Mouse (Mus musculus) mouse trophoblast stem cell (cell line): ENCODE measurements around the gene Map1s.
"Not testable (repeated sequence)": the region's sequence is repeated elsewhere in the genome, so short reads cannot be mapped to it uniquely, and the experiment has no call there.

Experiments
- in situ Hi-C, 2 experiments: fragments of 300-500 bp; cut with MseI, MboI; formaldehyde crosslinking; loops; 2 replicates in 1 of 2; 3 replicates in 1 of 2; pipeline ENCODE4 v1.15.1; 2025

Map1s gene

DNA sequence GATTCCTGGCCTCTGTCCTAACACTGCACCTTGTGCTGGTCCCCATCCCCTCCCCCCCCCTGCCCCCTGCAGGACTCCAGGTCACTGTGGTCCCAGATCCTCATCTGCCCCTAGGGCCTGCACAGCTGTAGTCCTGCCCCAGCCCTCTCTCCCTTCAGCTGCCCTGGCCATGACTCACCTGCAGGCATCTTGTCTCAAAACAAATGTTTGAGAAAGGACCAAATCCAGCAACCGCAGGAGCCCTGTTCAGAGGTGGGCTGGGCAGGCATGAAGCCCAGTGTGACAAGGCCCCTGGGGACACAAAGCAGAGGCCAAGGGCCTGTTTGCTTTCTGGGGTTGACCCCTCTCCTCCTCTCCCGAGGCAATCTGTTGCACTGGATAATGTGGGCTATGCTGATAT, 27.6 kb upstream of the Map1s start:
- in situ Hi-C loops = no loop called here

DNA sequence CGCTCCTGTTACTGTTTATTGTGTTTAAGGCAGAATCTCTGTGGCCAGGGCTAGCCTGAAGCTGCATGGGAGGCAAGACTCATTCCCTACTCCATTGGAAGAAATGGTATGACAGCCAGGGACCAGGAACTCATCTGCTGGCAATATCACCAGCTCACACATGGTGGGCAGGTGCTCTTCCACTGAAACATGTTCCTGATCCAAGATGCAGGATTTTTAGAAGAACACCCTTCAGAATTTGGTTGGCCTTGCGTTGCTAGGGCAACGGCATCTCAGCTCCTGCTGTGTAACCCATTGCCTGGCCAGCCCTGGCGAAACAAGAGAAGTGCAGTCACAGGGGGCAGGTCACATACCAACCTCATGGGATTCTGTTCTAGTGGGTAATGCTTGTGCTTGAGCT, 26.2 kb upstream of the Map1s start:
- in situ Hi-C loops = no loop called here

DNA sequence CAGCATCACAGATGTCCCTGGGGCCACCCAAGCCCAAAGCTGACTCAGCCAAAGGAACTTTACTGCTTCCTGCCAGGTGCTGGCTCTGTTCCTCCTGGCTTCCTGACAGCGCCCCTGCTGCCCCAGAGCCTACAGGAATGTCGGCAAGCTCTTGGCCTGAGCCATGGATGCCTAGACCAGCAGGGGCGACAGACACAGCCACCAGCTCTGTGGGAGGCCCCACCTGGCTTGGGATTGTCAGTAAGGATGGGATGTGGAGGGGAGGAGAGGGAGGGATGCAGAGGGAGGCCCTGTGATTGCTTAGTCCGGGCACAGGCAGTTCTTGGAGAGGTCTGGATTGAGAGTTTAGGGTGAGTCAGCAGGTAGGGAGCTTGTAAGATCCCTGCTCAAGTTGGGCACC, 25.6 kb upstream of the Map1s start:
- in situ Hi-C loops = no loop called here

- in situ Hi-C loops = no loop called here
Measured at GRCm38 (mm10) chr8:70880546-70880945, 25.2 kb upstream of the Map1s start.

GRCm38 (mm10) chr8:70884186-70884585, 21.5 kb upstream of the Map1s start:
- in situ Hi-C loops = no loop called here

GRCm38 (mm10) chr8:70884683-70885082, 21.0 kb upstream of the Map1s start:
- in situ Hi-C loops = no loop called here

- in situ Hi-C loops = no loop called here
Measured at GRCm38 (mm10) chr8:70885612-70886011, 20.1 kb upstream of the Map1s start.

GRCm38 (mm10) chr8:70887669-70888068, 18.1 kb upstream of the Map1s start:
- in situ Hi-C loops = no loop called here

DNA sequence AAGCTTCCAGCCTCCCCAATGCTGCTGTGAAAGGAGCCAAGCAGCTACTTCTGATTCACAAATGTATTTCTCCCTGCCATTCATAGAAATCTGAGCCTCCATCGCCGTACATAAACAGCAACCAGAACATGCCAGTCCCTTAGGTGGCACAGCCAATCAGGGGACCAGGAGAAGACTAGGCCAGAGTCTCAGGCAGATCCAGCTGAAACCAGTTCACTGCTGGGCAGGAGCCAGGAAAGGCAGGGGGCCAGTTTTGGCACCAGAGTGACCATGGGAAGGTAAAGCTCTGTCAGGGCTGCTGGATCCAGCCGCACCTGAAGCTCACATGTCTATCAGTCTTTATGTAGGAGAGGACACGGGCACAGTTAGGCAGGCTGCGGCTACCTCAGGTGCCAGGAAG, 15.1 kb upstream of the Map1s start:
- in situ Hi-C loops = no loop called here

DNA sequence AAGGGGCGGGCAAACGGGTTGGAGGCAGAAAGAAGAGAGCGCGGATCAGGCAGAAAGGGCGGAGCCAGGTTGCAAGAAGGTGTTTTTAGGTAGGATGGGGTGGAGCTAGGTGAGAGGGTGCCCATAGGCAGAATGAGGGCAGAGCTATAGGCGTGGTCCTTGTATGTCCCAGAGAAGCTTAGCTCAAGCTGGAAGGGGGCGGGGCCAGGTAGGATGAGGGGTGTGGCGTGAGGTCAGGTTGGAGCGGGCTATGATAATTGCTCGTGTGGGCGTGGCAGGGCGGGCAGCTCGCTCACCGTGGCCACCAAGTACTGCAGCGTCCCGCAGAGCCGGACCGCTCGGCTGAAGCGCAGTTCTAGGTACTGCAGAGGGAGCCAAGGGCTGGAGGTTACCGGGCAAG, 14.4 kb upstream of the Map1s start:
- in situ Hi-C loops = no loop called here

DNA sequence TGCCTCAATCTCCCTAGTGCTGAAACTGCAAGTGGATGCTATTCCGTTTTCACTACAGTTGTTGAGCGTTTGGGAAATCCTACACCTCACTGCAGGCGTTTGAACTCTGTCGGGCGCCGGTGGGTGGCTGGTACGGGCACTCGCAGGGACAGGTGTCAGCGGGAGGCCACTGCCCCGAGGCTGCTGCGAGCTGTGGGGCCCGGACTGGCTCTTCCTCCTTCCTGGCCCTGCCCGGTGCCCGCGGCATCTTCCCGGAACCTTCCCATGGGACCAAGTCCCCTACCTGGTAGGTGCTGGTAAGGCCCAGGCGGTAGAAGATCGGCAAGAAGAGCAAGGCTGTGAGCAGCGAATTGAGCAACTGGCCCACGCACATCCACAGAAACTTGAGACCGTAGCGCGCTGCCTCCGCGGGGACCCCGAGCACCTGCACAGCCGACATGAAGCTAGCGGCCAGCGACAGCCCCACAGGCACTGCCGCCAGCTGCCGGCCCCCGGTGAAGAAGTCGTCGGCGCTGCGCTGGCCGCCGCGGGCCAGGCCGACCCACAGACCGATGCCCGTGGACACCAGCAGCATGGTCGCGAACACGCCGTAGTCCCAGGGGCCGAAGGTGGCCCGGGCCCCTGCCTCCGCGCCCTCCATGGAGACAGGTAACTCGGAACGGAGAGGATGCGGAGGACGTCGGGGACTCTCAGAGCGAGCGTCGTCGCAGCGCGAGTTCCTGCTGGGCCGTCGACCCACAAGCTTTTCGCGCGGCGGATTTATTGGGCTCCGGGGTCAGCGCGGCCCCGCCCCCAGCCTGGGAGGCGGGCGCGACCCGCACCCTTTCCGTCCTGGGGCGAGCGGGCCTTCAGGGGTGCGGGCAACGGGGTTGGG, 13.5 kb upstream of the Map1s start, which contains the start of gene Slc5a5:
TSS of gene Slc5a5 (minus strand) at position 736 of the 874 bp plus-strand sequence.
- in situ Hi-C loops = no loop called here

DNA sequence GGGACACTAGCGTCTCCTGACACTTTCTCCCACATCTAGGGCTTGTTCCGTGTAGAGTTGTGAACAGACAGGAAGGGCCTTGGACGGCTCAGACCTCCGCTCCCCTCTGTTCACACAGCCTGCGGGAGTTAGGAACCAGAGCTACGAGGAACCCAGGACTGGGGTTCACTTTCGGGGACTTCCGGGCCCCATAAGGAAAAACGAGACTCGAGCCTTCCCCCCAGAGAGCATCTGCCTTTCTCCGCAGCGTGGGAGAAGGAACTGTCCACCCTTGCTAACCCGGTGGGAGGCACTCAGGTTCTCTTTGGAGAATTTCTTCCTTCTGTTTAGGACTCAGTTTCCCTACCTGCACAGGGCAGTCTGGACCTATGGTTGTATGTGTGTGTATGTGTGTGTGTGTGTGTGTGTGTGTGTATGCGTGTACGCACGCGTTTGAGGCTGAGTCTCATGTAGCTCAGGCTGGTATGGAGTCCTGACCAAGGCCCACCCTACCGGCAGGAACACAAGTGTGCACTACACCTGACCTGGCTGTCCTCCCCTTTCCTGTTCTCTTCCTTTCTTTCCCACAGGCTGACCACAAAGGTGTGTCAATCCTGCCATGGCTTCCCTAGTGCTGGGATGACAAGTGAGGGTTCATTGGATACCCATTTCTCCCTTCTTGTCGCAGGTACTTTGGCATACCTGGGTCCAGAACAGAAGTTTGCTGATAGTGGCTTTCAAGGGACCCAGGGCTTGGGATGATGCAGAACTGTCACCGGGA, 12.7 kb upstream of the Map1s start:
- in situ Hi-C loops = no loop called here

DNA sequence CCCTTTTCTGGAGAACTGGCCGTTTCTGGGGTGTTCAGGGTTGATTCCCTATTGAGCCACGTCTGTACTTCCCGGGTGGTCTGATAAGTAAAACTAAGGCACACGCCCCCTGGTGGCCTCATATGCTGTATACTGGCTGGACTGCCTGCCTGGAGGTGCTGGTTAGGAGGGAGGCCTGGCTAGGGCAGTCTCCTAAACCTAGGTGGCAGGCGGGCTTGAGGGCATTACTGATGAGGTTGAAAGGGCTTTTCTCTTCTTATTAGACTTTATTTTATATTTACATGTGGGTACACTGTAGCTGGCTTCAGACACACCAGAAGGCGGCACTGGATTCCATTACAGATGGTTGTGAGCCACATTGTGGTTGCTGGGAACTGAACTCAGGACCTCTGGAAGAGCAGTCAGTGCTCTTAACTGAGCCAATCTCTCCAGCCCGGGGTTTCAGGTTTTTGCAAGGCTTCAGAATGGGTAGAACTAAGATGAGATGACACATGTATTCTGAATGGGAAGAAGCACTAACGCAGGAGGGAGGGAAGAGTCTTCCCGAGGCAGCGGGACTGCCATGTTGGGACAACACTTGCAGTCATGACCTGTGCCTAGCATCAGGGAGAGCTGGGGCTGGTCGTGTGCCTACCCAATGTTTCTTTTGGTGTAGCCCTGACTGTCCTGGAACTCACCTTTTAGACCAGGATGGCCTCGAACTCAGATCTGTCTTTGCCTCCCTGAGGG, 11.9 kb upstream of the Map1s start:
- in situ Hi-C loops = no loop called here

DNA sequence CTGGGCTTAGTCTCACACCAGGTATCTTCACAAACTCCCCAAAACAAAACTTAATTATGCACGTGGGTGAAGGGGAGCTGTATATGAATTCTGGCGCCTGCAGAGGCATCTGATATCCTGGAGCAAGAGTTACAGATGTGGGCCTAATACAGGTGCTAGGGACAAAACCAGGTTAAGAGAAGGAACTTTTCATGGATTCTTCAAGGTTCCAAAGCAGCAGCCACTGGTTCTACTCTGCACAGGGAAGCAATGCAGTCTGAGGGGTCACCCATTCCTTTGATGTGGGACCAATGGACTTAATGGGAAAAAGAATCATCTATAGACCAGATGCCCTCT, 11.4 kb upstream of the Map1s start:
- in situ Hi-C loops = no loop called here

DNA sequence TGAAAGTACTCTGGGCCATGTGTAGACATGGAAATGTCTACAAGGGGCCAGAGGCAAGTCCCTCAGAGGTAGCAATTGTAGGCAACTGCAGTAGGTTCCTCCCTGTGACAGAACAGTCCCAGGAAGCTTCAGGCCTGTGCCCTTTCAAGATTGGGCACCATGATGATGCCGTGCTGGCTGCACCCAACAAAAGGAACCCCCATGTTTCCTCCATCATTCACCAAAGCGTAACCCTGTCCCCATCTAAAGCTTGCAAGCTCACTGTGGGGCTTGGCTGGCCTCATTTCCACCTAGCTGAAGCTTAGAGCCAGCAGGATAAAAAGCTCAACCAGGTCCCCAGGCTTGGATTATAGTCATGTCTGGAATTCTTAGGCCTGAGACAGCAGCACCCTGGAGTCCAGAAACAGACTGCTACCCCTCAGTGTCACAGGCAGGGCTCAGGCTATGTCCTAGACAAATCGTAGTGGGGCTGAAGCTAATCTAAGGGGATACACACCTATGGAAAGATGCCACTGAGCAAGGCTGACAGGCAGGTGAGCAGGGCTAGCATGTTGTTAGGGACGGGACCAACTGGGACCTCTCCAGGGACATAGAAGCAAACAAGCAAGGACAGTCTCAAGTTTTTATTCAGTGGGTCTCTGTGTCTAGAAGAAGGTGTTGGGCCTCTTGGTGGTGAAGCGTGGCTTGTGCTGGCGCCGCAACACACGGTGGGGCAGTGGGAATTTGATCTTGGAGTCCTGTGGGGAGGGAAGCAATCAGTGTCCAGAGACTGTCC, 10.8 kb upstream of the Map1s start:
- in situ Hi-C loops = no loop called here

- in situ Hi-C loops = not testable (repeated sequence)
Measured at GRCm38 (mm10) chr8:70895571-70896259, 10.0 kb upstream of the Map1s start.

DNA sequence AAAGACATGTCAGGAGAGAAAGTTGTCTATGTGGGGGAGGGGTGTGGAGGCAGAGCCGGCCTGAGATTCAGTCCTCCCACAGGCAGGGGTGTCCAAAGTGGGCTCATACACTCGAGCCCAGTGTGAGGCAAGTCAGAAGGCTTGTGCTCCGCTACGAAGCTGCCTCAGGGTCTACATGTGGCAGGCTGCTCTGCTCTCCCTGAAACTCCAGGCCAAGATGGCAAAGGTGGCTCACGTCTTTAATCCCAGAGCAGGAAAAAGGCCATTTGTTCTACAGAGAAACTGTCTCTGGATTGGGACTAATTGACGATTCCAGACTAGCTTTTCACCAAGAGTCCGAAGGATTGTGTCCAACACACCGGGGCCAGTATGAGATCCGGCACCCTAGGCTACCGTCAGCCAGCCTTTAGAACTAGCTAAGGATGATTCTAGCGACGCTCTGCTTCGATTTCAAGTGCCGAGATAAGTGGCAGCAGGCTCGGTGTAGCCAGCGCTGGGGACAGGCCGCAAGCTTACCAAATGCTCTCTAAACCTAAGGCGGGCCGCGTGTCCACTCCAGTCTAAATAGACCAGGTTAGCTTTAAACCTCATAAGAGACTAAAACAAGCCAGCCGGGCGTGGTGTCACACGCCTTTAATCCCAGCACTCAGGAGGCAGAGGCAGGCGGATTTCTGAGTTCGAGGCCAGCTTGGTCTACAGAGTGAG, 9.3 kb upstream of the Map1s start:
- in situ Hi-C loops = no loop called here

GRCm38 (mm10) chr8:70897021-70897680, 8.6 kb upstream of the Map1s start, which contains the start of gene Rpl18a:
Rpl18a (minus strand) TSS chr8:70897412.
- in situ Hi-C loops = no loop called here

GRCm38 (mm10) chr8:70897681-70898413, 7.9 kb upstream of the Map1s start:
- in situ Hi-C loops = no loop called here
